Mouse (Mus musculus) lung, postnatal 0 days (tissue): ENCODE measurements around the gene Sh3bgrl3.

Experiments
- CTCF ChIP-seq: IDR thresholded peaks from 2 replicates; pipeline ENCODE4 v1.5.1; 2016; ENCODE audit warnings: antibody characterized with exemption, mild to moderate bottlenecking
- EP300 ChIP-seq: IDR thresholded peaks from 2 replicates; pipeline ENCODE4 v1.6.1; 2016; ENCODE audit warnings: antibody characterized with exemption, mild to moderate bottlenecking, control low read depth

DNA sequence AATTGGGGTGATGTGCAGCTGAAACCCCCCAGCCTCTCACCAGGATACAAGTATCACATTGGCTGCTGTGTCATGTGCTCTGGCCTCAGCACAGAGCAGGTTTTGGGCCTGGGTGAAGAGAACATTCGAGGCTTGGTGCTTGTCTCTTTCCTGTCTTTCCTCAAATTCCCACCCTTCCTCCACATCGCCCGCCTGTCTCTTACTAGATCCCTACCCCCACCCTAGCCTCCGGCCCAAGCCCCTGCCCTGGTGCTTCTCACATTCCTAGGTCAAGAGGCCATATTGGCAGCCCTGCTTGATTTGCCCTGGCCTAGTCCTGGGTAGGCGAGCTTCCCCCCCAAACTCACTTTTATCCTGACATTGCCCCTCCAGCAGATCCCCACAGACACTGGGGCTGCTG, 9.5 kb downstream of the Sh3bgrl3 start:
- TF ChIP-seq CTCF = no peak
- no peak for TF ChIP-seq EP300
